Mouse (Mus musculus): ENCODE measurements around the gene Gm21969. TPM values are rescaled to one million over a fixed set of nuclear protein-coding genes. Genes with fewer than 3 reads are reported as not detected.

Gm21969 gene
- total RNA-seq, 1 experiment, result 0.09 TPM

DNA sequence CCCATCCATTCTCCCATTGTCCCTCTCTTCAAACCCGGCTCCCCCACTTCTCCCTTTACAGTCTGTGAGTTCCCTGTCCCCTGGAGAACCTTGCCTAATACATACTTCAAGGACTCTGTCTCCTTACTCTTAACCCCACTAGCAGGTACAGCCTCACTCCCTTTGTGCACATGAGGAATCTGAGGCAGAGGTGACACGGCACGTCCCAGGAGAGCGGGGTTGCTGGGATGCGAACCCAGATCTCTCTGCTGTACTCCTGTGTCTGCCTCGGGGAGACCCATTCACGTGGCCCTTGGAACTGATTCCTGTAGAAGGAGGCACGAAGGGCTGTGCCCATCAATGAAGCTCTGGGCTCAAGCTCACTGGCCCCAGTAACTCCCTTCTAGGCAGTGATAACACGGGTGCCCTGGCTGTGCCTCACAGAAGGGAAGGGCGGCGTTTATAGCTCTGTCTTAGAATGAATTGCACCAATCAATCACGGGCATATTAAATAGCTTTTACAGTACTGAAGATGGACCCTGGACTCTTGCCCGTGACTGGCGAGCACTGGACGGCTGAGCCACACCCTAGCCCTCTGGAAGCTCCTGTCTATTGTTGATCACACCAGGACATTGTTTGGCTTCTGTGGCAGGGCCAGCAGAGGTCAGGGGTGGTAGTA lies 47.2 kb downstream of the Gm21969 start:
- DNase-seq (ENCODE audit: low read depth, low spot score), result no peak
- Histone ChIP-seq H3K36me3 (ENCODE audit: control insufficient read depth, insufficient read depth, low read length, poor library complexity, severe bottlenecking) (peaks cover 13% of the 10 kb centered on the region), H3K4me1 (ENCODE audit: control insufficient read depth in 2 of 2, insufficient read depth in 2 of 2, low read length in 2 of 2, poor library complexity in 1 of 2) (no peaks in the 10 kb centered on the region), H3K9ac (ENCODE audit: insufficient read depth, low read depth, low read length, poor library complexity, severe bottlenecking) (no peak overlapping the region), H3K27ac (ENCODE audit: insufficient read depth, low read depth, low read length, poor library complexity, severe bottlenecking) (no peak overlapping the region), H3K9me3 (ENCODE audit: control insufficient read depth, insufficient read depth, low read depth, low read length) (no peaks in the 10 kb centered on the region), H3K4me3 (ENCODE audit: insufficient read depth in 1 of 2, low read depth in 1 of 2, low read length in 2 of 2, poor library complexity in 1 of 2, severe bottlenecking in 1 of 2) (no peak overlapping the region)
- in situ Hi-C loops (cut with MboI; ENCODE audit: low sequenced_read_pairs in 2 of 2, unreplicated experiment in 2 of 2), result no loop called here
- no peak for TF ChIP-seq HCFC1 (IDR thresholded peaks at IDR 0.05; ENCODE audit: borderline replicate concordance, insufficient read depth, low read length)
- TF ChIP-seq CHD2 (IDR thresholded peaks at IDR 0.05; ENCODE audit: low read depth, low read length), result no peak
- no peak for TF ChIP-seq ZNF384 (IDR thresholded peaks at IDR 0.05; ENCODE audit: low read depth, low read length)
- no peak for TF ChIP-seq MAFK (IDR thresholded peaks at IDR 0.05; ENCODE audit: insufficient read depth, low read depth, low read length)
- no peak for TF ChIP-seq ZC3H11A (IDR thresholded peaks at IDR 0.05; ENCODE audit: borderline replicate concordance, low read depth, low read length)

DNA sequence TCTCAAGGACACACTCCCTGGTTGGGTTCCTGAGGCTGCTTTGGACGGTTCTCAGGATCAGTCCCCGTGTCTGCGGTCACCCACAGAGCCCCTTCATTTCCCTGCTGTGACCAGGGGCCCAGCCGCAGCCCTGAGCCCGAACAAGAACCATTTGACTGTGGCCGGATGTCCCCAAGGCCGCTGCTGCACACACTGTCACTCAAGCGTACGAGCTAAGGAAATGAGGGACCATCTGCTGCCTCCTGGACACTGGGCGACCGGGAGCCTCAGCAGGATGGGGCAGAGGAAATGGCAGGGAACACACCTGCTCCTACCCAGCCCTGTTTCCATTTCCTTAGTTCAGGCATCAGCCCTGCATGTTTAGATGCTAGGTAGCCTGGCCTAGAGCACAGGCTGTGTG lies 47.9 kb downstream of the Gm21969 start:
- in situ Hi-C loops (cut with MboI; ENCODE audit: low sequenced_read_pairs in 2 of 2, unreplicated experiment in 2 of 2), result no loop called here
- Histone ChIP-seq H3K4me1 (ENCODE audit: control insufficient read depth in 2 of 2, insufficient read depth in 2 of 2, low read length in 2 of 2, poor library complexity in 1 of 2) (no peaks in the 10 kb centered on the region), H3K27ac (ENCODE audit: insufficient read depth, low read depth, low read length, poor library complexity, severe bottlenecking) (no peak overlapping the region), H3K9me3 (ENCODE audit: control insufficient read depth, insufficient read depth, low read depth, low read length) (no peaks in the 10 kb centered on the region), H3K9ac (ENCODE audit: insufficient read depth, low read depth, low read length, poor library complexity, severe bottlenecking) (no peak overlapping the region), H3K36me3 (ENCODE audit: control insufficient read depth, insufficient read depth, low read length, poor library complexity, severe bottlenecking) (peaks cover 13% of the 10 kb centered on the region), H3K4me3 (ENCODE audit: insufficient read depth in 1 of 2, low read depth in 1 of 2, low read length in 2 of 2, poor library complexity in 1 of 2, severe bottlenecking in 1 of 2) (no peak overlapping the region)
- DNase-seq (ENCODE audit: low read depth, low spot score), result no peak
- no peak for TF ChIP-seq CHD2 (IDR thresholded peaks at IDR 0.05; ENCODE audit: low read depth, low read length)
- TF ChIP-seq ZC3H11A (IDR thresholded peaks at IDR 0.05; ENCODE audit: borderline replicate concordance, low read depth, low read length), result no peak
- no peak for TF ChIP-seq ZNF384 (IDR thresholded peaks at IDR 0.05; ENCODE audit: low read depth, low read length)
- no peak for TF ChIP-seq MAFK (IDR thresholded peaks at IDR 0.05; ENCODE audit: insufficient read depth, low read depth, low read length)
- no peak for TF ChIP-seq HCFC1 (IDR thresholded peaks at IDR 0.05; ENCODE audit: borderline replicate concordance, insufficient read depth, low read length)

DNA sequence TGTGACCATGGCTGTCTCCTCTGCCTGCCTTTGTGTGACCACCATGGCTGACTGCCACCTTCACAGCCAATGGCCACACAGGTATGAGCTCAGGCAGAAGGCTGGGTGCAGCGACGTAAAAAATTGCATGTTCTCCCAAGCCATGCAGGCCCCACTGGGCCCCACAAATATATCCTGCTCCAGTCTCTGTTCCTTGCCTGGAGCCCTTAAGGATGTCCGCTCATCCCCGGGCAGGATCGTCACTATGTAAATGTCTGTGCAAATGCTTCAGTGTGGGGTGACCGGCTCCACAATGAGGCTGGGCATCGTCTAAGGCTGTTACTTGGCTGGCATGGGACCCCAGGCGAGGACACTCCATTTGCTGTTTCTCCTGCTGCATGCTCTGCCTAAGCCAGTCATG lies 50.3 kb downstream of the Gm21969 start, which contains the start of gene Tas1r2:
Tas1r2 (plus strand) TSS at position 301 of the 400 bp plus-strand sequence.
- H3K27ac ChIP-seq (ENCODE audit: insufficient read depth, low read depth, low read length, poor library complexity, severe bottlenecking), result no peak within 1 kb of the TSS; the same call in 1 of the 2 replicates
- H3K36me3 ChIP-seq (ENCODE audit: control insufficient read depth, insufficient read depth, low read length, poor library complexity, severe bottlenecking), result peaks cover 7% of the 10 kb centered on the region
- in situ Hi-C loops (cut with MboI; ENCODE audit: low sequenced_read_pairs in 2 of 2, unreplicated experiment in 2 of 2), result no loop called here
- H3K4me1 ChIP-seq (ENCODE audit: control insufficient read depth in 2 of 2, insufficient read depth in 2 of 2, low read length in 2 of 2, poor library complexity in 1 of 2), result no peaks in the 10 kb centered on the region
- TF ChIP-seq CHD2 (IDR thresholded peaks at IDR 0.05; ENCODE audit: low read depth, low read length), result no peak
- no peak within 1 kb of the TSS for H3K9ac ChIP-seq (ENCODE audit: insufficient read depth, low read depth, low read length, poor library complexity, severe bottlenecking)
- H3K4me3 ChIP-seq (ENCODE audit: insufficient read depth in 1 of 2, low read depth in 1 of 2, low read length in 2 of 2, poor library complexity in 1 of 2, severe bottlenecking in 1 of 2), result no peak within 1 kb of the TSS
- H3K9me3 ChIP-seq (ENCODE audit: control insufficient read depth, insufficient read depth, low read depth, low read length), result no peaks in the 10 kb centered on the region
- no peak for DNase-seq (ENCODE audit: low read depth, low spot score)

DNA sequence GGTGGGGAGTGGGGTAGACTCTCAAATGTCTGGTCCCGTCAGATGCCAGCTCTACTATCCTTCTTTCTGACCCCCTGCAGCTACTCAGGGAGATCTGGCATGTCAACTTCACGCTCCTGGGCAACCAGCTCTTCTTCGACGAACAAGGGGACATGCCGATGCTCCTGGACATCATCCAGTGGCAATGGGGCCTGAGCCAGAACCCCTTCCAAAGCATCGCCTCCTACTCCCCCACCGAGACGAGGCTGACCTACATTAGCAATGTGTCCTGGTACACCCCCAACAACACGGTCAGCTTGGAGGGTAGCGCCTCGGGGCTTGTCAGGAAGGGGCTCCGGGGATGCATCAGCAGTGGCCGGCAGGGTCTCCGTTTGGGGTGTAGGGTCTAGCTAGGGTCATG lies 58.9 kb downstream of the Gm21969 start:
- Histone ChIP-seq H3K4me1 (ENCODE audit: control insufficient read depth in 2 of 2, insufficient read depth in 2 of 2, low read length in 2 of 2, poor library complexity in 1 of 2) (no peaks in the 10 kb centered on the region), H3K9ac (ENCODE audit: insufficient read depth, low read depth, low read length, poor library complexity, severe bottlenecking) (no peak overlapping the region), H3K9me3 (ENCODE audit: control insufficient read depth, insufficient read depth, low read depth, low read length) (no peaks in the 10 kb centered on the region), H3K27ac (ENCODE audit: insufficient read depth, low read depth, low read length, poor library complexity, severe bottlenecking) (no peak overlapping the region), H3K4me3 (ENCODE audit: insufficient read depth in 1 of 2, low read depth in 1 of 2, low read length in 2 of 2, poor library complexity in 1 of 2, severe bottlenecking in 1 of 2) (no peak overlapping the region), H3K36me3 (ENCODE audit: control insufficient read depth, insufficient read depth, low read length, poor library complexity, severe bottlenecking) (no peaks in the 10 kb centered on the region)
- no peak for DNase-seq (ENCODE audit: low read depth, low spot score)
- TF ChIP-seq ZC3H11A (IDR thresholded peaks at IDR 0.05; ENCODE audit: borderline replicate concordance, low read depth, low read length) (no peak), ZNF384 (IDR thresholded peaks at IDR 0.05; ENCODE audit: low read depth, low read length) (no peak), MAFK (IDR thresholded peaks at IDR 0.05; ENCODE audit: insufficient read depth, low read depth, low read length) (no peak), CHD2 (IDR thresholded peaks at IDR 0.05; ENCODE audit: low read depth, low read length) (no peak), HCFC1 (IDR thresholded peaks at IDR 0.05; ENCODE audit: borderline replicate concordance, insufficient read depth, low read length) (no peak)
- in situ Hi-C loops (cut with MboI; ENCODE audit: low sequenced_read_pairs in 2 of 2, unreplicated experiment in 2 of 2), result no loop called here

DNA sequence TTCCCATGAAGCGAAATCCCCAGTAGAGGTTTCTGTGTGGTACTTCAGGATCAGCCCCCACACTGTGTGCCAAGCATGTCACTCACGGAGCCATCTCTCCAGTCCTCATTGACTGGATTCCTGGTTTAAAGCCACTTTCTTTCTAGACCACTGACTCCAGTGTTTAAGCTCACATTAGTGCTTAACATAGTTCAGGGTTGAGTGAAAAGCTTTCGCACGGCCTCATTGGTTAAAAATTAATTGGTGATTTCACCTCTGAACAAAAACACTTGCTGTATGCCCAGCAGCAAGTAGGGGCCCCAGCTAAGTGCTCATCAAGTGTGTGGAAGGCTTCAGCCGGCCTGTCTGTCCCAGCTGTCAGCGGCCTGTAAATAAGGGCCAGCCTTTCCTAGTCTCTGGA lies 64.6 kb downstream of the Gm21969 start:
- Histone ChIP-seq H3K9me3 (ENCODE audit: control insufficient read depth, insufficient read depth, low read depth, low read length) (no peaks in the 10 kb centered on the region), H3K36me3 (ENCODE audit: control insufficient read depth, insufficient read depth, low read length, poor library complexity, severe bottlenecking) (no peaks in the 10 kb centered on the region), H3K4me1 (ENCODE audit: control insufficient read depth in 2 of 2, insufficient read depth in 2 of 2, low read length in 2 of 2, poor library complexity in 1 of 2) (peaks cover 0 to 6% of the 10 kb centered on the region in 2 experiments; a peak in 1 of 4 replicates), H3K27ac (ENCODE audit: insufficient read depth, low read depth, low read length, poor library complexity, severe bottlenecking) (no peak overlapping the region), H3K9ac (ENCODE audit: insufficient read depth, low read depth, low read length, poor library complexity, severe bottlenecking) (no peak overlapping the region), H3K4me3 (ENCODE audit: insufficient read depth in 1 of 2, low read depth in 1 of 2, low read length in 2 of 2, poor library complexity in 1 of 2, severe bottlenecking in 1 of 2) (no peak overlapping the region)
- TF ChIP-seq ZC3H11A (IDR thresholded peaks at IDR 0.05; ENCODE audit: borderline replicate concordance, low read depth, low read length), result no peak
- TF ChIP-seq MAFK (IDR thresholded peaks at IDR 0.05; ENCODE audit: insufficient read depth, low read depth, low read length), result no peak
- no peak for TF ChIP-seq ZNF384 (IDR thresholded peaks at IDR 0.05; ENCODE audit: low read depth, low read length)
- no peak for TF ChIP-seq HCFC1 (IDR thresholded peaks at IDR 0.05; ENCODE audit: borderline replicate concordance, insufficient read depth, low read length)
- no peak for TF ChIP-seq CHD2 (IDR thresholded peaks at IDR 0.05; ENCODE audit: low read depth, low read length)
- DNase-seq (ENCODE audit: low read depth, low spot score), result no peak
- in situ Hi-C loops (cut with MboI; ENCODE audit: low sequenced_read_pairs in 2 of 2, unreplicated experiment in 2 of 2), result no loop called here
